Mouse (Mus musculus): ENCODE measurements at regions not wholly inside any gene's neighbourhood (a gene's known extent, or its start where the extent isn't known, plus 50 kb on each side); places are given as distances from the start of the nearest gene placed in this dataset.

DNA sequence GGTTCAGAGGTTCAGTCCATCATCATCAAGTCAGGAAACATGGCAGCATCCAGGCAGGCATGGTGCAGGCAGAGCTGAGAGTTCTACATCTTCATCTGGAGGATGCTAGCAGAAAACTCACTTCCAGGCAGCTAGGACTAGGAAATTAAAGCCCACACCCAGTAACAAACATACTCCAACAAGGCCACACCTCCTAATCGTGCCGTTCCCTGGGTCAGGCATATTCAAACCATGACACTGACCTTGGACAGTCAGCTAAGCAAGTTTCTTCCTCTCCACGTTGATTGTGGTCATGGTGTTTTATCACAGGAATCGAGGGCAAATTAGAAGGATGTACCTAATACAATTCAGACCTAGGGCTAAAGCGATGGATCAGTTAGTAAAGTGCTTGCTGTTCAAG lies 294.5 kb downstream of the Rngtt start:
- TF ChIP-seq POLR2A (IDR thresholded peaks at IDR 0.05; ENCODE audit: extremely low read depth, insufficient read depth, low read length) = no peak
- TF ChIP-seq CTCF (IDR thresholded peaks at IDR 0.05; ENCODE audit: extremely low read depth, insufficient read depth, low read length) = no peak

Measured in cortical plate, adult 2 months (tissue).